Mouse (Mus musculus): Measurements from ENCODE around the gene Tex36.

The Tex36 gene

DNA sequence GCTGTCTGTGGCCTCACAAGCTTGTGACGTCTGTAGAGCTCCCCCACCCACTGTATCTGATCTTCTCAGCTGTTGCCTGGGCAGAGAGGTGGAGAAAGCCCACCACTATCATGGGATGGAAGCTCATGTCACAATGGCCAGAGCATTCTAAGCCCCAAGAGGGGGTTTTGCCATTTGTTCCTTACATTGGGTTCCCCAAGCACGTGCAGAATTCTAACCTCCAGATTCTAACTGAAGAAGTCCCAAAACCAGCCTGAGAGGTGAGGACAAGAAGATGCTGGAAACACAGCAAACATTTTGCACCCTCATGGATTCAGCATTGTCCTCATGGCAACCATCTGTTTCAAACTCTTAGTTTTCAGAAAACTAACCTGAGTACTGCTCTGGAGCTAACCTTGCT, at the start of gene Tex36:
Gene Tex36 (minus strand): TSS at position 101 of the 400 bp plus-strand sequence.
- no peak for DNase-seq (ENCODE audit: low spot score)

DNA sequence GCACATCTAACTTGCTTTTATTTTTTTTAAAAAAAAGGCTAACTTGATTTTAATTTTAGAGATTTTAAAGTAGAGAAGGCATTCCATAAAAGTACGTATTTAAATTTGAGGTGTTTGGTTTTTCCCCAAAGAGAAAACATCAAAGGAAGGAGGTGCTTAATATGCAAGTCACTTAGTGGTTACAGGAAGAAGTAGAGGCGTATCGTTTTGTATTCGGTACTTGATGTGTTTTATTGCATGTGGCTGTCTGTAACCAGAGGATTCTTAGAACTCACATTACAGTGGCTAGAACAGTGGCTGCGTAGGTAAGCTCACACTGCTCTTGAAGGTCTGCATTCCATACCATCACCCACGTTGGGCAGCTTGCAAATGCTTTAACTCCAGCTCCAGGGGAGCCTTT, 43.8 kb upstream of the Tex36 start:
- no peak for DNase-seq (ENCODE audit: low spot score)

DNA sequence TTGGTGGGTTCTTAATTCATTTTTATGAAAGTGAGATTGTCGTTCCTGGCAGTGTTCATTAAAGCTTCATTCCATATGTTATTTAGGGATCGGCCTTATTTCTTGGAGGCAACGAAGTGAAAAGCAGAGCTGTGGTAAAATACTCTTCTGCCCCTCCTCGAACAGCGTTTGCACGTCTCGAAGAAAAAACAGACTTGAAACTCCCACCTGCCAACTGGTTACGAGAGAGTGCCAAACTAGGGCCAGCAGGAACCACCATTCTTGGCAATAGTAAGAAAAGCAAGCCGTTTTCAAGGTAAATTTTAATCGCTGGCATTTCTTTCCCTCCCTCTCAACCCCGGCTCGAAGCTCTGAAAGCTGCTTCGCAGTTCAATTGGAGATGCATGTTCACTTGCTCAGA, 36.9 kb upstream of the Tex36 start:
- peak; percentile 55 for DNase-seq (ENCODE audit: low spot score)

GRCm38 (mm10) chr7:133638306-133638705, 36.3 kb upstream of the Tex36 start:
- DNase-seq (ENCODE audit: low spot score), result peak; percentile 12

- DNase-seq (ENCODE audit: low spot score), result peak; percentile 97
Observed at GRCm38 (mm10) chr7:133637361-133638305, 35.7 kb upstream of the Tex36 start, which contains the start of gene Edrf1. TSS of gene Edrf1 (plus strand) at chr7:133637543.

DNA sequence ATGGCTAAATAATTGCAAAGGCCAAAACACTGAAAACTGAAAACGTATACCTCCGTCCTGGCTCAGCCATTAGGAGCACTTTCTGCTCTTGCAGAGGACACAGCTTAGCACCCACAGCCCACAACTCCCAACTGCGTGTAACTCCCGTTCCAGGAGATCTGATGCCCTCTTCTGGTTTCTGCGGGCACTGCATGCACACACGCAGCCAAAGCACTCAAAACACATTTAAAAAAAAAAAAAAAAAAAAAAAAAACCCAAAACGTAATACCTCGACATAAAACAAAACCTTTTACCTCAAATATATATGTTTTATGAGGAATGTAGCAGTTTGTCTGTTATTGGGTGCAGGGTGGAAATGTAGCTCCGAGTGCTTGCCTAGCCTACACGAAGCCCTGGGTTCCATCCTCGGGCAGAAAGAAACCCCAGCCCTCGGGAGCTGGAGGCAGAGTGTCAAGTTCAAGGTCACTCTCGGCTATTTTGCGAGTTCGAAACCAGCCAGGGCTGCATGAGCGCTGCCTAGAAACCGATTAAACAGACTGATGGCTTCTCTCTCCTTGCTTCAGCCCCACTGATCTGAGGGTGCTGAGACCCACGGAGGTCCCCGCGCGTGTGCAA, 34.9 kb upstream of the Tex36 start:
- peak; percentile 92 for DNase-seq (ENCODE audit: low spot score)

DNA sequence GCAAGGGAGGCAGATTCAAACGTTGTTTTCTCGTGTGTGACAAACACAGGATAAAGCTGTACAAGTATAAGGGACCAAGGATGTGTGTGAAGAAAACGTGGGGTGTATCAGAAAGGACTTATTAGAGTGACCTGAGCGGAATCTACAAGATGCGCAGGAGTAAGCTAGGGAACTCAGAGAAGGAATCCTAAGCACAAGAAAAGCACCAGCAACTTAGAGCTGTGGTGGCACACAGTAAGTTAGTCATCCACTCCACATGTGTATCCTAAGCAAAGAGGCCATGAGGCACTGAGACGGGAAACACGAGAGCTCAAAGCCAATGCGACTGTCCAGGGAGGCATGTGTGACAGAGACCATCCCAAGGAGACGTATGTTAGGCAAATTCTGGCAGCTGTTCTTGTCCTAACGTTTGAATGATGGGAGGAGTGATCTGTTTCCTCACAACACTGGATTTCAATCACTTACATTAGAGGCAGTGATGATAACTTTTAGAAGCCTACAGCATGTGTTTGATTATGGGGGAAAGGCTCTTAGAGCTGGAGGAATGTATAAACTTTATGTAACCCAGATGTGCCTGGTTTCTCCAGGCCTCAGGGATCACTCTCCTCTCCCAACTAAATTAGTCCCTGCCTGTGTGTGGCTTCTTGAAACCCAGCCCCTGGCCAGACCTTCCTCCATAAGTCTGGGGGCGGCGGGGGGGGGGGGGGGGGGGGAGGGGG, 33.1 kb upstream of the Tex36 start:
- no peak for DNase-seq (ENCODE audit: low spot score)

- peak; percentile 77 for DNase-seq (ENCODE audit: low spot score)
Observed at GRCm38 (mm10) chr7:133632476-133632875, 30.5 kb upstream of the Tex36 start.

- DNase-seq (ENCODE audit: low spot score), result no peak
Observed at GRCm38 (mm10) chr7:133630821-133631220, 28.9 kb upstream of the Tex36 start.

DNA sequence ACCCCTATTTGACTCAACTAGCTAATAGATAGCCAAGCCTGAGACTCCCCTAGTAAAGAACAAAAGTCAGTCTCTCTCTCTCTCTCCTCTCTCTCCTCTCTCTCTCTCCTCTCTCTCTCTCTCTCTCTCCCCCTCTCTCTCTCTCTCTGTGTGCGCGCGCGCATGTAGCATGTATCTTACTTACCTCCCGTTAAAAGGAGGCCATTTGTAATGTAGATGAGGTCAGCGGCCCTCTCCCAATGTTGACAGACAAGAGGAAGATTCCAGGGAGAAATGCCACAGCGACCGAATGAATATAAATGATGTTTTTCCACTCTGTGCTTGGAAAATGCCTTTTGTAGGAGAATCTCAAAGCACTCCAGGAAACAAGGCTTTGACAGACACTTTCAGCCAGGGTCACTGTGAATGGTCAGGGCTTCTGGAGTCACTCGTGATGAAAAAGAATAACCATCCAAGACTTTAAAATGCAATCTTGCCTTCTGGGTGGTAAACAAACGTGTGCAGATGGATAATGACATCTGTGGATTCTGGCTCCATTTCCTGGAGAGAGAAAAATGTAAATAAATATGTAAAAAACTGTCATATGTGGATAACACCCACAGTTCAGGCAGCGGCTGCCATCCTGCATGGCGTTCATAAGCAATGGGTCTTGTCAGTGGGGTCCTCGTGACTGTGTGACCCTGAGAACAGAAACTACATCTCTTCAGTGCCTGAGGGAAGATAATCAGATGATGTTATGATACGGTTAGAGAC, 25.4 kb upstream of the Tex36 start:
- DNase-seq (ENCODE audit: low spot score), result no peak

GRCm38 (mm10) chr7:133623226-133623625, 21.3 kb upstream of the Tex36 start:
- DNase-seq (ENCODE audit: low spot score), result no peak

DNA sequence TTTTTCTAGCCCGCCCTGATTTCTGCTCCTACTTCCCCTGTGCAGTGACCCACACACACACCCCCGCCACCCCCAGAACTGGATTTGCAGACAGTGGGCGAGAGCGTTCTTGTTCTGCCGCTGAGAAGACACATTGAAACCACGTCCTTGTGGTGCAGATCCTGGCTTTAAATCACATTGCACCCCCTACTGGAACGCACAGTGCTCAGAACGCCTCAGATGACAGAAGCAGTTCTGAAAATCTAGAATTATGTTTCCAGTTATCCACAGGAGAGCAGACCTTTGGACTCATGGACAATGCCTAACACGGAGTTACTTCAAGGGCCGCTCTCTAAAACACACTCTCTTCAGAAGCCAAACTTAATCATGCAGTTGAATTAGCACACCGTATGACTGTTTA, 18.8 kb upstream of the Tex36 start:
- peak; percentile 52 for DNase-seq (ENCODE audit: low spot score)

GRCm38 (mm10) chr7:133612981-133613380, 11.0 kb upstream of the Tex36 start:
- no peak for DNase-seq (ENCODE audit: low spot score)

- peak; percentile 60 for DNase-seq (ENCODE audit: low spot score)
Observed at GRCm38 (mm10) chr7:133609585-133609984, 7.6 kb upstream of the Tex36 start.

GRCm38 (mm10) chr7:133608631-133609340, 6.8 kb upstream of the Tex36 start:
- DNase-seq (ENCODE audit: low spot score), result no peak

DNA sequence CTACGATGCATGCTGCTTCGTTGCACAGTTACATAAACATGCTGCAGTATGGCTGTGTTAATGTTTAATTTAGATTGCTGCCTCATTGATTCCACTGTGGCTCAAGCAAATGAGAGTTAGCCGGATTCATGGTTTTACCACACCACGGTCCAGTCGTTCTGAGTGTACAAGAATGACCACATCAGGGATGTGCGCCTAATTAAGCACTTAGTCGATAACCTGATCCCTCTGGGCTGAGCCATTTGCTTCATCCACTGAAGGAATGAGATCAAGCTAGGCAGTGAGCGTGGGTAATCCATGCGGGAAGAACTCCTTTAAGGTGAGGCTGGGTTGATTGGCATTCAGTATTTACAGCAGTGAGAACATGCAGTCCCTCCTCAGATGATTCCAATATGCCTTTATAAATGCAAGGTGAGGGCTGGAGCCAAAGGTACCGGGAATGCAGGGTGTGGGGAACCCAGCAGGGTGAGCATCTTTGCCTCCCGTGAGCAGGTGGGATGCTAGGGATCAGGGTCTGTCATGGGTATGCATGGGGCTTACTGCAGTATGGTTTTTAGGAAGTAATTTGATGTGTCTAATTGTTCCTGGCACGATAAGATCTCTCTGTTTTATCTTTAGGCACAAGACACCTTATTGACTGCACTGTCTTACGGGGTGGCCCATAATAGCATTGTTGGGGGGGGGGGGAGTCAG, 6.1 kb upstream of the Tex36 start:
- no peak for DNase-seq (ENCODE audit: low spot score)

- DNase-seq (ENCODE audit: low spot score), result no peak
Observed at GRCm38 (mm10) chr7:133607331-133607730, 5.4 kb upstream of the Tex36 start.

GRCm38 (mm10) chr7:133604427-133605081, 2.6 kb upstream of the Tex36 start:
- no peak for DNase-seq (ENCODE audit: low spot score)

DNA sequence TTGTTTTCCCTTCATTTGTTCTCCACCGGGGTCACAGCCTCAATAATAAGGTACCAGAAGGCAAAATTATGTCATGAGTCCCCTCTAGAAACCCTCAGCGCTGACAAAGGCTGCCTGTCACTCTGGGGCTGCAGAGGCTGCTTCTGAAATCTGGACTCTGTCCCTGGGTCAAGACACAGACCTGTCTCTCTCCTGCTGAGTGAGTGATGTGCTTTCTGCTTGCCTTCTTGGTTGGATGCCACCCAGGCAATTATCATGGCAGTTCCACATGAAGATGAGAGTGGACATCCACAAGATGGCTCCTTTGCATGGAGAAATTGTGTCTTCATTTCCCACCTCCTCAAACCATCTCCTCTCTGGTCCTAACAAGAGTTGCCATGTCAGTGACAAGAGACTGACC, 1.2 kb upstream of the Tex36 start:
- DNase-seq (ENCODE audit: low spot score), result no peak

GRCm38 (mm10) chr7:133600558-133600957, 1.4 kb downstream of the Tex36 start:
- DNase-seq (ENCODE audit: low spot score), result no peak
